ENCODE assay signal across 11 mouse cellular contexts in genomic region chr8:35974323-35975029, GRCm38 (mm10).
DNase-seq lines count a peak whose midpoint lies in the region; ATAC-seq and TF ChIP-seq lines count a peak whose summit lies in the region.
"Had no signal": no experiment of that assay in that cellular context is flagged by ENCODE, and none has a peak within 500 bp of the region (broad histone marks: within the 10 kb centered on the region; RNA-seq: fewer than 3 reads in every experiment).

No protein-coding gene starts in this region.

- TF ChIP-seq EP300 in liver, postnatal 0 days (IDR thresholded peaks at IDR 0.05; ENCODE audit: low read depth), result no peak

- no peak for TF ChIP-seq CTCF in hindbrain, postnatal 0 days (IDR thresholded peaks at IDR 0.05; ENCODE audit: low read depth)
- TF ChIP-seq CTCF in liver, postnatal 0 days (IDR thresholded peaks at IDR 0.05; ENCODE audit: low read depth), result no peak

- no peaks in the 10 kb centered on the region for H3K36me3 ChIP-seq in hindbrain, embryonic 14.5 days (replicated peaks; ENCODE audit: control insufficient read depth, insufficient read depth)
- no peaks in the 10 kb centered on the region for H3K36me3 ChIP-seq in hindbrain, postnatal 0 days (ENCODE audit: insufficient read depth, low read length)
- no peaks in the 10 kb centered on the region for H3K36me3 ChIP-seq in liver, postnatal 0 days (replicated peaks; ENCODE audit: insufficient read depth, low read length)

- no peak overlapping the region for H3K9ac ChIP-seq in hindbrain, embryonic 14.5 days
- H3K9ac ChIP-seq in hindbrain, postnatal 0 days (replicated peaks; ENCODE audit: low read length), result no peak overlapping the region
- H3K9ac ChIP-seq in liver, postnatal 0 days (replicated peaks), result no peak overlapping the region

- ATAC-seq in hindbrain, embryonic 14.5 days (ENCODE audit: low FRiP score), result peak; percentile 24; the same call in 1 of the 2 replicates
- ATAC-seq in hindbrain, postnatal 0 days, result no peak
- ATAC-seq in liver, postnatal 0 days, result no peak
- ATAC-seq: activated CD4-positive, CD25-positive, alpha-beta regulatory T cell, adult 4 months had no signal

- no peak overlapping the region for H3K4me2 ChIP-seq in hindbrain, embryonic 14.5 days (replicated peaks)
- H3K4me2 ChIP-seq in hindbrain, postnatal 0 days (ENCODE audit: low read depth, low read length), result no peak overlapping the region
- no peak overlapping the region for H3K4me2 ChIP-seq in liver, postnatal 0 days (ENCODE audit: low read depth, low read length)

- H3K27me3 ChIP-seq in hindbrain, embryonic 14.5 days (ENCODE audit: control insufficient read depth, insufficient read depth, low read length), result no peaks in the 10 kb centered on the region
- no peaks in the 10 kb centered on the region for H3K27me3 ChIP-seq in hindbrain, postnatal 0 days (ENCODE audit: insufficient read depth, low read length)
- H3K27me3 ChIP-seq in liver, postnatal 0 days (ENCODE audit: insufficient read depth, low read length), result no peaks in the 10 kb centered on the region

- H3K4me1 ChIP-seq in hindbrain, embryonic 14.5 days (replicated peaks; ENCODE audit: control insufficient read depth, insufficient read depth, low read length), result no peaks in the 10 kb centered on the region
- H3K4me1 ChIP-seq in hindbrain, postnatal 0 days (ENCODE audit: insufficient read depth, low read length), result no peaks in the 10 kb centered on the region
- H3K4me1 ChIP-seq in liver, postnatal 0 days (ENCODE audit: insufficient read depth), result peaks cover 3% of the 10 kb centered on the region; the same call in 1 of the 2 replicates

- no peak for DNase-seq in hindbrain, embryonic 14.5 days (ENCODE audit: low spot score)
- DNase-seq in hindbrain, postnatal 0 days (ENCODE audit: low spot score), result no peak
- peak; percentile 64 for DNase-seq in Muller cell, postnatal 12 days (ENCODE audit: inconsistent ontology term)
- peak; percentile 19 for DNase-seq in adrenal gland, postnatal 25 days
- DNase-seq in kidney, postnatal 4 days, result peak; percentile 52 to 66
- no peak for DNase-seq in layer of hippocampus, postnatal 10 days (ENCODE audit: low spot score in 2 of 2)
- no peak for DNase-seq in liver, postnatal 0 days
- DNase-seq: cerebellum, adult 11 months; gastrocnemius, postnatal 25 days; left cerebral cortex, postnatal 4 days had no signal

- no peak overlapping the region for H3K4me3 ChIP-seq in hindbrain, embryonic 14.5 days (replicated peaks; ENCODE audit: low read length)
- H3K4me3 ChIP-seq in hindbrain, postnatal 0 days (ENCODE audit: low read length), result no peak overlapping the region
- H3K4me3 ChIP-seq in liver, postnatal 0 days (ENCODE audit: low read depth, low read length), result no peak overlapping the region

- 55% methylated on average over 10 of the region's 10 CpGs for WGBS in hindbrain, embryonic 14.5 days
- WGBS in hindbrain, postnatal 0 days, result 52% methylated on average over 10 of the region's 10 CpGs
- 66% methylated on average over 10 of the region's 10 CpGs for WGBS in liver, postnatal 0 days (ENCODE audit: insufficient replicate concordance)

- H3K27ac ChIP-seq in hindbrain, embryonic 14.5 days, result no peak overlapping the region
- no peak overlapping the region for H3K27ac ChIP-seq in hindbrain, postnatal 0 days
- H3K27ac ChIP-seq in liver, postnatal 0 days (ENCODE audit: low read depth), result no peak overlapping the region

- H3K9me3 ChIP-seq in hindbrain, embryonic 14.5 days (ENCODE audit: control insufficient read depth, low read length), result no peaks in the 10 kb centered on the region
- H3K9me3 ChIP-seq in hindbrain, postnatal 0 days (ENCODE audit: low read length), result no peaks in the 10 kb centered on the region
- H3K9me3 ChIP-seq in liver, postnatal 0 days (ENCODE audit: low read length), result no peaks in the 10 kb centered on the region

Comparison
In these comparisons a context has a peak if more than half of its experiments do, and no peak if none do; other contexts are left out.
1. DNase-seq: peak in Muller cell, postnatal 12 days (single experiment), adrenal gland, postnatal 25 days (single experiment) and kidney, postnatal 4 days (2 of 2); none in hindbrain, embryonic 14.5 days (single experiment), hindbrain, postnatal 0 days (single experiment), layer of hippocampus, postnatal 10 days (0 of 2) and liver, postnatal 0 days (single experiment).